20 mouse cellular contexts compared by ENCODE assay signal in the genomic region with DNA sequence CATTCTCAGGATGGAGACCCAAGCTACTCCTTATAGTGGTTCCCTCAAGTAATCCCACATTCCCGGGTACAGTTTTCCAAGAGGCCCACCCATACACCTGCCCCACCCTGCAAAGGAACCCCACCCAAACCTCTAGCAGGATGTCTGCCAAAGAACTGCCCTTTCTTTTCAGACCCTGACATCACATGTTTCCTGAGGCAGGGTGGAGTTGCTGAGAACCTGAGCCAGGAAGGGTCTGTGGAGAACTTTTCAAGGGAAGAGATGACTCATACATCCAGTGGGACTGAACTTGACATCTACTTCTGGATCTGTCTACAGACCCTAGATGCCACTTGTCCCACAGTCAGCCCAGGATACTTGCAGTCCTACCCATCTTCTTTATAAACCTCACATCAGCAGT. TPM values are rescaled to one million over a fixed set of nuclear protein-coding genes. Genes with fewer than 3 reads are reported as not detected.
A peak's percentile ranks its signal among the peaks of the same experiment; 100 is the strongest.
DNase-seq lines count a peak whose midpoint lies in the region; ATAC-seq and TF ChIP-seq lines count a peak whose summit lies in the region.
"Had no signal": no experiment of that assay in that cellular context is flagged by ENCODE, and none has a peak within 500 bp of the region (broad histone marks: within the 10 kb centered on the region; RNA-seq: fewer than 3 reads in every experiment).

No protein-coding gene starts in this region.

- TF ChIP-seq CTCF in gastrocnemius, adult 2 months (IDR thresholded peaks at IDR 0.05) = no peak

- H3K9ac ChIP-seq in kidney, embryonic 15.5 days = no peak overlapping the region
- H3K9ac ChIP-seq: limb, embryonic 13.5 days; liver, embryonic 15.5 days; midbrain, embryonic 13.5 days; neural tube, embryonic 15.5 days had no signal

- no peaks in the 10 kb centered on the region for H3K36me3 ChIP-seq in kidney, embryonic 15.5 days
- H3K36me3 ChIP-seq: limb, embryonic 13.5 days; liver, embryonic 15.5 days; midbrain, embryonic 13.5 days; neural tube, embryonic 15.5 days had no signal

- 82% methylated on average over 1 of the region's 1 CpGs for WGBS in kidney, embryonic 15.5 days

- no peaks in the 10 kb centered on the region for H3K27me3 ChIP-seq in kidney, embryonic 15.5 days
- H3K27me3 ChIP-seq: limb, embryonic 13.5 days; liver, embryonic 15.5 days; midbrain, embryonic 13.5 days; neural tube, embryonic 15.5 days had no signal

- intact Hi-C loops in gastrocnemius, adult 2 months (cut with DNase I) = no loop called here
- intact Hi-C loops in gastrocnemius, postnatal 14 days (cut with DNase I; ENCODE audit: low total_unique reads) = no loop called here

- no peak for ATAC-seq in kidney, embryonic 15.5 days (replicated peaks; ENCODE audit: low FRiP score)
- ATAC-seq: midbrain, embryonic 13.5 days; Patski had no signal

- H3K4me1 ChIP-seq in kidney, embryonic 15.5 days = no peaks in the 10 kb centered on the region
- H3K4me1 ChIP-seq: limb, embryonic 13.5 days; liver, embryonic 15.5 days; midbrain, embryonic 13.5 days; neural tube, embryonic 15.5 days had no signal

- DNase-seq in gastrocnemius, adult 2 months = peak; percentile 19
- DNase-seq in gastrocnemius, postnatal 14 days = no peak
- DNase-seq in kidney, postnatal 14 days = peak; percentile 4
- DNase-seq in heart, adult 9 months (ENCODE audit: low spot score in 2 of 2) = peak; percentile 17 to 45
- peak; percentile 5 for DNase-seq in lung, postnatal 25 days (ENCODE audit: low spot score)
- no peak for DNase-seq in thymus, postnatal 0 days (ENCODE audit: low spot score)
- no peak for DNase-seq in thymus, postnatal 14 days
- DNase-seq: B cell, adult 2 months; cerebellum, postnatal 10 days; gastrocnemius, postnatal 36 days; right cerebral cortex, postnatal 4 days had no signal

- peak overlapping the region; percentile 49; the same call in 1 of the 2 replicates for H3K27ac ChIP-seq in gastrocnemius, adult 2 months
- H3K27ac ChIP-seq in kidney, embryonic 15.5 days = no peak overlapping the region
- H3K27ac ChIP-seq: kidney, postnatal 0 days; limb, embryonic 13.5 days; liver, embryonic 15.5 days; midbrain, embryonic 13.5 days; neural tube, embryonic 15.5 days had no signal

- no peak overlapping the region for H3K4me3 ChIP-seq in gastrocnemius, adult 2 months
- no peak overlapping the region for H3K4me3 ChIP-seq in kidney, embryonic 15.5 days (replicated peaks)
- H3K4me3 ChIP-seq: limb, embryonic 13.5 days; liver, embryonic 15.5 days; midbrain, embryonic 13.5 days; neural tube, embryonic 15.5 days had no signal

- H3K9me3 ChIP-seq in kidney, embryonic 15.5 days (replicated peaks) = no peaks in the 10 kb centered on the region
- H3K9me3 ChIP-seq: limb, embryonic 13.5 days; liver, embryonic 15.5 days; midbrain, embryonic 13.5 days; neural tube, embryonic 15.5 days had no signal

- H3K4me2 ChIP-seq in kidney, embryonic 15.5 days = no peak overlapping the region
- H3K4me2 ChIP-seq: limb, embryonic 13.5 days; liver, embryonic 15.5 days; midbrain, embryonic 13.5 days; neural tube, embryonic 15.5 days had no signal

RNA-seq across cellular contexts. Expression of a gene that starts 2.8 kb away (rescaled TPM):
- under 1 TPM in 1 of 2 experiments, not detected in 1; 0.08 TPM for total RNA-seq in gastrocnemius, adult 2 months (2021)
- under 1 TPM in 1 of 2 experiments, not detected in 1; 0.09 TPM for total RNA-seq in gastrocnemius, postnatal 14 days (2021)
- polyA plus RNA-seq in kidney, embryonic 15.5 days (2015; fragmentation: Nextera tagmentation; extraction: Ambion mirVana) = 0.05 and 0.06 TPM in 2 replicates
- not detected in 2 replicates for polyA plus RNA-seq in thymus, postnatal 0 days (2015; fragmentation: Nextera tagmentation; extraction: Ambion mirVana)
- total RNA-seq: hematopoietic stem cell, adult 5-6 weeks; megakaryocyte progenitor cell, adult 5-6 weeks had no signal
- polyA plus RNA-seq: liver, embryonic 15.5 days; midbrain, embryonic 13.5 days had no signal

Comparison
In these comparisons a context has a peak if more than half of its experiments do, and no peak if none do; other contexts are left out.
1. DNase-seq: peak in gastrocnemius, adult 2 months (single experiment), kidney, postnatal 14 days (single experiment), heart, adult 9 months (2 of 2) and lung, postnatal 25 days (single experiment); none in gastrocnemius, postnatal 14 days (single experiment), thymus, postnatal 0 days (single experiment) and thymus, postnatal 14 days (single experiment).